Mouse (Mus musculus) megakaryocyte, embryonic 14.5 days (primary cell): ENCODE data around the gene Map1lc3a. TPM values are rescaled to one million over a fixed set of nuclear protein-coding genes. Genes with fewer than 3 reads are reported as not detected.
A peak's percentile ranks its signal among the peaks of the same experiment; 100 is the strongest.

Experiments used
- H3K27me3 ChIP-seq: replicated peaks from 2 replicates; pipeline ENCODE3; 2012; ENCODE audit warnings: inconsistent platforms
- H3K36me3 ChIP-seq: replicated peaks from 2 replicates; pipeline ENCODE3; 2012; ENCODE audit warnings: low read length, inconsistent platforms, mixed read lengths
- H3K4me1 ChIP-seq: 2 replicates; pipeline ENCODE4 v1.6.1; 2012; ENCODE audit warnings: inconsistent platforms
- H3K4me3 ChIP-seq: replicated peaks from 2 replicates; pipeline ENCODE3; 2012; ENCODE audit warnings: moderate library complexity, mild to moderate bottlenecking, inconsistent platforms
- H3K9me3 ChIP-seq: 2 replicates; pipeline ENCODE4 v1.6.1; 2012; ENCODE audit warnings: inconsistent platforms
- FLI1 ChIP-seq: IDR thresholded peaks from 2 replicates; pipeline ENCODE4 v1.6.1; 2012; ENCODE audit warnings: low read length, inconsistent platforms, mixed read lengths
- GATA1 ChIP-seq: IDR thresholded peaks from 3 replicates; pipeline ENCODE4 v1.6.1; 2012; ENCODE audit warnings: mixed read lengths, low read length, inconsistent platforms, borderline replicate concordance
- polyA plus RNA-seq: library from polyadenylated mRNA; stranded (reverse); fragments of >175 nt; gene quantifications from 2 replicates; pipeline ENCODE4 v1.2.3, GENCODE M21; 2012; ENCODE audit warnings: low replicate concordance; ENCODE audit not compliant: insufficient read depth

The Map1lc3a gene
- polyA plus RNA-seq, 1 experiment: 47.3 TPM

DNA sequence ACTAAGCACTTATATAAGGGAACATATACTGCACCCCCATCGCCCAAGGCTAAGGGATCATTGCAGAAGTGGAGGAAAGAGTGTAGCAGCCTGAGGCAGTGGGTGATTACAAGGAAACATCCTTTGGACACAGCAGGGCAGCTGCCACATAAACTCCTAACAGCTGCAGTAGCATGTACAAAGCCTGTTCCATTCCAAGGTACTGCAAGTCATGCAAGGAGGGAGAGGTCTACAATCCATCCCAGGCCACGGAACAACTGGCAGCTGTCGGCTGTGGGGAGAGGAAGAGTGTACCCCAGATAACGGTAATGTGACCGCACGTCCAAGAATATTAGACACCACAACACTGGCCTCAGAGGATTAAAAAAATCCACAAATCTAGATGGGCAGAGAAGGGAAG is 10.6 kb upstream of the Map1lc3a start:
- peak overlapping the region; percentile 31 for H3K4me3 ChIP-seq
- H3K36me3 ChIP-seq: no peaks in the 10 kb centered on the region
- no peak for TF ChIP-seq FLI1
- no peak for TF ChIP-seq GATA1
- peaks cover 2% of the 10 kb centered on the region for H3K27me3 ChIP-seq
- peaks cover 5% of the 10 kb centered on the region for H3K9me3 ChIP-seq
- H3K4me1 ChIP-seq: peaks cover 12% of the 10 kb centered on the region

DNA sequence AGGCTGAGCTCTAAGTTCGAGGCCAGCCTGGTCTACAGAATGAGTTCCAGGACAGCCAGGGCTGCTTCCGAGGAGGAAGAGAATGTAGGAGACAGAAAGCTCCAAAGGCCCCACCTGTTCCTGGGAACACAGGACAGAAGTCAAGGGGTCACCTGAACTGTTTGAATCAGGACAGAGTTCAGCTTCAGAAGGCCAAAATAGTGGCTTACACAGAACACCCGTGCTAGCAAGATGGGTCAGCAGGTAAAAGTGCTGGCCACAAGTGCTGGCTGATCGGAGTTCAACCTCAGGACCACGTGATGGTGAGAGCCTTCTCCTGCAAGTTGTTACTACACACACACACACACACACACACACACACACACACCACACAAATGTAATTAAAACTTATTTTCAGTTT is 9.2 kb upstream of the Map1lc3a start:
- peaks cover 5% of the 10 kb centered on the region for H3K9me3 ChIP-seq
- no peaks in the 10 kb centered on the region for H3K36me3 ChIP-seq
- H3K4me1 ChIP-seq: peaks cover 12% of the 10 kb centered on the region
- TF ChIP-seq GATA1: no peak
- TF ChIP-seq FLI1: no peak
- H3K27me3 ChIP-seq: peaks cover 2% of the 10 kb centered on the region
- H3K4me3 ChIP-seq: no peak overlapping the region

DNA sequence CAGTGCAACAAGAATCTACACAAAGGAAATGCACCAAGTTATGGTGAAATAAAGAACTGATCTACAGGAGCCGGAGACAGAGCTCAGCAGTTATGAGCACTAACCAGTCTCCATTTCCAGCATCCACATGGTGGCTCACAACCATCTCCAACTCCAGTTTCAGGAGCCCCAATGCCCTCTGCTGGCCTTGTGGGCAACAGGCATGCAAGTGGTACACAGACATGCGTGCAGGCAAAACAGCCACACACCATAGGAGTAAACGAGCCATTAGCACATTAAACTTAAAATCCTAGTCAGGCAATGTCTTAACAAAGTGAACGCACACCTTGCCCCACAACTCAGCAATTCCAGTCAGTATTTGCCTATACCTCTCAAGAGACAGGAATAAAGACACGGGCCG is 4.1 kb upstream of the Map1lc3a start:
- Histone ChIP-seq H3K27me3 (peaks cover 3% of the 10 kb centered on the region), H3K9me3 (no peaks in the 10 kb centered on the region), H3K4me1 (peaks cover 9% of the 10 kb centered on the region), H3K36me3 (no peaks in the 10 kb centered on the region), H3K4me3 (no peak overlapping the region)
- no peak for TF ChIP-seq FLI1
- no peak for TF ChIP-seq GATA1

DNA sequence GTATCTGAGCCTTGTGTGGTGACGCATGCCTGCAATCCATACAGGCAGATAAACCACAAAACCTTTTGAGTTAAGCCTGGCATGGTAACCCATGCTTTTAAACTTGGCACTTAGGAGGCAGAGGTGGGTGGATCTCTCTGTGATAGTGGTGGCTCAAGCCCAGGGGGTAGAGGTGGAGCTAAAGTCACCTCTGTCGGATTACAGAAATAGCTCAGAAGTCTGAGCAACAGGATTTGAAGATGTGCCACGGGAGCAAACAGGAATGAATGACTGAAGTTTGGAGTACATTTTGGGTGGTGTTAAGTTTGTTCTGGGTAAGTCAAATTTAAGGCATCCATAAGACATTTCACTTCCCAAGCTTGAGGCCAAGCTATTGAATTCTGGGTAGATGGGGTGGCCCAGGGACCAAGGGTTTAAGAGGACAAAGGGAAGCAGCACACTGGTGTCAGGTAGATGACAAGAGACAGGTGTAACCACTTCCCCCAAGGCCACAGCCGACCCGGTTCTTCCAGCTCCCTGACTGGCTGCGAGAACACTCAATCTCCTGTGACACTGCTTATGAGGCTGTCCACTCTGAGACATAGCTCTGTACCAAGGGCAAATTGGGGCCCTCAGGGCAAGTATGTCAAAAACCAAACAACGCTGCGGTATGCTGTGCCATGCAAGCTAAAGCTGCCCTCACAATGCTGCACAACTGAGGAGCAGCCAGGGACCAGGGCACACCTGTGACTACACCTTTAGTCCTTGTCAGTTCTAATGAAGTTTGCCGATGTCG is 3.5 kb upstream of the Map1lc3a start:
- peaks cover 3% of the 10 kb centered on the region for H3K27me3 ChIP-seq
- peaks cover 3% of the 10 kb centered on the region for H3K36me3 ChIP-seq
- no peaks in the 10 kb centered on the region for H3K9me3 ChIP-seq
- TF ChIP-seq FLI1: no peak
- no peak for TF ChIP-seq GATA1
- H3K4me1 ChIP-seq: peaks cover 15% of the 10 kb centered on the region
- no peak overlapping the region for H3K4me3 ChIP-seq

DNA sequence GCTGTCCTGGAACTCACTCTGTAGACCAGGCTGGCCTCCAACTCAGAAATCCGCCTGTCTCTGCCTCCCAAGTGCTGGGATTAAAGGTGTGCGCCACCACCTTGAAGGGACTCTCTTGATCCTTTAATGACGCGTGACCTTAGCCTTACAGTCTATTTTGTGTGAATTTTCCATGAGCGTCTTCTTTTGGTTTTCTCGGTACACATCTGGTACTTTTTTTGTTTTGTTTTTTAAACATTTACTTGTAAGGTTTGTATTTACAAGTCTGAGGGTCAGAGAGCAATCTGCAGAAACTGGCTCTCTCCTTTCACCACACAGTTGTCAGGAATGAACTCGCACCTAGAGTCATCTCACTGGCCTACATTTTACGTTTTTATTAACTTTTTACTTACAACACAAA is 2.5 kb upstream of the Map1lc3a start:
- TF ChIP-seq FLI1: no peak
- no peak for TF ChIP-seq GATA1
- Histone ChIP-seq H3K27me3 (peaks cover 3% of the 10 kb centered on the region), H3K9me3 (no peaks in the 10 kb centered on the region), H3K4me3 (no peak overlapping the region), H3K36me3 (peaks cover 13% of the 10 kb centered on the region), H3K4me1 (peaks cover 19% of the 10 kb centered on the region)

DNA sequence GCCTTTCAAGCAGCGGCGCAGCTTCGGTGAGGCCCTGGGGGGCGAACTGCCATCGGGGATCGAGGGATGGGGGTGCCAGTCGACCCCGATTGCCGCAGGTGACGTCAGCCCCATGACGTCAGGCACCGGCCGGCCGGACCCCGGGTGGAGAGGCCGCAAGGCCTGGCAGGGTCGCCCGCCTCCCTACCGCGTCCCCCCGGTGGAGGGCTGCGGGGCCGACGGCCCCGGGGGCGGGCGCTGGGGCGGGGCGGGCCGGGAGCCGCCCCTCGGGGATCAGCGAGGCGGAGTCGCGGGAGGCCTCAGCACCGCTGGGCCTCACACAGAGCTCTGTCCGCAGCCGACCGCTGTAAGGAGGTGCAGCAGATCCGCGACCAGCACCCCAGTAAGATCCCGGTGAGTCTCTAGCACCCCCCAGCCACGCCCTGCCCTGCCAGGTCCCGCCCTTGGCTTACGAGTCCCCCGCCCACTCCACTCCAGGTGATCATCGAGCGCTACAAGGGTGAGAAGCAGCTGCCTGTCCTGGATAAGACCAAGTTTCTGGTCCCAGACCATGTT is 601 bp downstream of the Map1lc3a start:
- peak overlapping the region; percentile 98 for H3K4me3 ChIP-seq
- peaks cover 19% of the 10 kb centered on the region for H3K4me1 ChIP-seq
- H3K36me3 ChIP-seq: peaks cover 27% of the 10 kb centered on the region
- H3K9me3 ChIP-seq: no peaks in the 10 kb centered on the region
- H3K27me3 ChIP-seq: peaks cover 1% of the 10 kb centered on the region
- no peak for TF ChIP-seq GATA1
- no peak for TF ChIP-seq FLI1

DNA sequence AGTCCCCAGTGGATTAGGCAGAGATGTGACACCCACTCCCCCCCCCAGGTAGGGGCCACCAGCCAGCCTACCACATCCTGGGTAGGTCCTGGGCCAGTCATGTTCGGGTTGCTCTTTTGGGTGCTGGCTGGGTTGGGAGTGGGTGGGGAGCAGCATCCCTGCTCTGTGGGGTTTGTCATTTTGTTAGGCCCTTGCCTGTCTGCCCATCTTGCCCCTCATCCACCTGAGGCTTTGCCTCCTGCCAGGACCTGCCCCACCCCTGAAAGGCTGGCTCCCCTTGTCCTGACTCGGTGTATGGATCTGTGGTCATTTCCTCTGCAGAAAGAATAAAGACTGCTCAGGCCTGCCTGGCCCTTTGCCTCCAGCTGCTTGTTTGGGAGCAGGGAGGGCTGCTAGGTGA is 1.6 kb downstream of the Map1lc3a start:
- H3K4me1 ChIP-seq: peaks cover 19% of the 10 kb centered on the region
- H3K9me3 ChIP-seq: no peaks in the 10 kb centered on the region
- peaks cover 30% of the 10 kb centered on the region for H3K36me3 ChIP-seq
- no peak for TF ChIP-seq GATA1
- TF ChIP-seq FLI1: no peak
- peak overlapping the region; percentile 5 for H3K4me3 ChIP-seq
- H3K27me3 ChIP-seq: no peaks in the 10 kb centered on the region

DNA sequence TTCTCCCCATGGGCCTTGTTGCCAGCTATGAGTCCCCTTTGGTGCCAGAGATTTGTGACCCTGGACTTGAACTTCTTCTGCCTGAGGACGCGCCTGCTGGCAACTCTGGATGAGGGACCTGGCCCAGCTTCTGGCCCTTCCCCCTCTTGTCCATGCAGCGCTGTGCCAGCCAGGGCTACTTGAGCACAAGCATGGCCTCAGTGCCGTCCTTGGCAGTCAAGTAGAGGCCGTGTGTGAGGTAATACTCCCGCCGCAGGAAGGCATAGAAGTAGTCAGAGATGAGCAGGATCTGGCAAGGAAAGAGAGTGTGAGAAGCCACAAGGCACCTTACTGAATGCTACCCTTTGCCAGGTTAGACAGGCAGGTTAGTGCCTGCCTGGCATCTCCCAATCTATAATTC is 2.3 kb downstream of the Map1lc3a start:
- peaks cover 35% of the 10 kb centered on the region for H3K36me3 ChIP-seq
- H3K9me3 ChIP-seq: no peaks in the 10 kb centered on the region
- H3K4me3 ChIP-seq: no peak overlapping the region
- H3K4me1 ChIP-seq: peaks cover 19% of the 10 kb centered on the region
- no peak for TF ChIP-seq FLI1
- TF ChIP-seq GATA1: no peak
- no peaks in the 10 kb centered on the region for H3K27me3 ChIP-seq

DNA sequence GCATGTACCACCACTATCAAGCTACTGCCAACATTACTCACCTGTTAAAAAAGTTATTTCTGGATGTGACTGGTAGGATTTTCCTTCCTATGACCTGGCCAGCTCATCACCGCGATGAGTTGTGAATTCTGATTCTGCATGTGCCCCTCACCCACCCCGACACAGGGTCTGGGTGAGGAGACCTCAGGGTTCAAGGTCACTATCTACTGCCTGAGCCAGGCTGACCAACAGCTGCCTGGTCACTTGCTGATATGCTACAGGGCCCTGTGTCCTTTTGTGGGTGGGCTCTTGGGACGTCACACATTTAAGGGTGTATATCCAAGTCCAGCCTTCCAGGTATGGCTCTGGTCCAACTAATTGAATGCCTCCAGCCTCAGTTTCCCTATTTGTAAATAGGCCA is 3.1 kb downstream of the Map1lc3a start:
- peaks cover 19% of the 10 kb centered on the region for H3K4me1 ChIP-seq
- no peaks in the 10 kb centered on the region for H3K9me3 ChIP-seq
- no peak overlapping the region for H3K4me3 ChIP-seq
- no peaks in the 10 kb centered on the region for H3K27me3 ChIP-seq
- no peak for TF ChIP-seq FLI1
- no peak for TF ChIP-seq GATA1
- H3K36me3 ChIP-seq: peaks cover 42% of the 10 kb centered on the region

DNA sequence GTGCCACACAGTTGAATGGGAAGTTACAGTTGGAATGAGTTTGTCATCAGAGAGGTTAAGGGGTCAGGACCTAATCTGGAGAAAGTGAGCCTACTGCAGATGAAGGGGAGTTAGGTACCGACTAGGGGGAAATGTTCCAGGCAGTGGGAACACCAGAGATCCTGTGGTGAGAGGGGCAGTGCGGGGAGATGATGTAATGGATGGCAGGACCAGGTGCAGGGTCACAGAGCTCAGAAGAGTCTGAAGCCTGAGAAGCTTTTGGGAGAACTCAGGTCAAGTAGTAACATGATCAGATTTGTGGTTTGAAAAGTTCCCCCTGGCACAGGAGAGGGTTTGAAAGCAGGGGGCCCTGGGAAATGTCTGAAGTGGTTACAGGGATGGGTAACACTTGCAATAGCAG is 4.0 kb downstream of the Map1lc3a start:
- H3K4me3 ChIP-seq: no peak overlapping the region
- no peaks in the 10 kb centered on the region for H3K27me3 ChIP-seq
- peaks cover 19% of the 10 kb centered on the region for H3K4me1 ChIP-seq
- no peak for TF ChIP-seq GATA1
- no peak for TF ChIP-seq FLI1
- H3K9me3 ChIP-seq: no peaks in the 10 kb centered on the region
- peaks cover 49% of the 10 kb centered on the region for H3K36me3 ChIP-seq

DNA sequence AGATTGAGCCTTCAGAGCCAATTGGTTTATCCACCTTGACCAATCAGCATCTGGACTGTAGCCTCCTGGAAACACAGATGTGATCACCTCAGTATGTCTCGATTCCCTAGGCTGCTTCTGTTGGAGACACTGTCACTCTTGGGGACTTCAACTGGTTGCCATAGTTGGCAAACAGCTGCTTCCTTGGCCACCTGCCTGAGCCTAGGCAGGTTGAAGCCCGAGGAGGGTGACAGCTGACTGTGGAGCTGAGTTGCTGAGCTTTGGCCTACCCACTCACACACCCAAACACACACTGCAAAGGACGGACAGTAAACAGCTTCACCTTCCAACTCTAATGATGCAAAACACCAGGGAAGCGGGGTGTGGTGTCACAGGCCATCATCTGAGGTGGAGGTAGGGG is 7.7 kb downstream of the Map1lc3a start:
- H3K4me3 ChIP-seq: no peak overlapping the region
- H3K4me1 ChIP-seq: peaks cover 17% of the 10 kb centered on the region
- H3K9me3 ChIP-seq: no peaks in the 10 kb centered on the region
- H3K27me3 ChIP-seq: no peaks in the 10 kb centered on the region
- peaks cover 52% of the 10 kb centered on the region for H3K36me3 ChIP-seq
- TF ChIP-seq GATA1 (no peak), FLI1 (no peak)
